Mouse (Mus musculus) ES-E14 (cell line): ENCODE measurements at regions not wholly inside any gene's neighbourhood (a gene's known extent, or its start where the extent isn't known, plus 50 kb on each side); places are given as distances from the start of the nearest gene placed in this dataset.

Experiments used
- DNase-seq: peaks from one replicate; pipeline ENCODE4 v3.0.0-alpha.2; 2013; ENCODE audit warnings: low read depth, low spot score
- H3K27ac ChIP-seq: 2 replicates; pipeline ENCODE4 v1.5.1; 2012; ENCODE audit warnings: low read depth, mild to moderate bottlenecking, low read length, moderate library complexity, mixed read lengths; ENCODE audit not compliant: poor library complexity, insufficient read depth, severe bottlenecking
- H3K36me3 ChIP-seq: 2 replicates; pipeline ENCODE4 v1.6.1; 2012; ENCODE audit warnings: mild to moderate bottlenecking, low read length, moderate library complexity, mixed read lengths; ENCODE audit not compliant: control insufficient read depth, poor library complexity, insufficient read depth, severe bottlenecking
- H3K4me1 ChIP-seq, 2 experiments: fragments of 150-350 bp in 1 of 2; sonication (generic) in 1 of 2; 2 replicates each; pipeline ENCODE4 v1.6.1; 2012; ENCODE audit warnings: low read length in 2 of 2, mild to moderate bottlenecking in 1 of 2, mixed read lengths in 1 of 2; ENCODE audit not compliant: control insufficient read depth in 2 of 2, insufficient read depth in 2 of 2, poor library complexity in 1 of 2
- H3K4me3 ChIP-seq, 2 experiments: fragments of 150-350 bp in 1 of 2; sonication (generic) in 1 of 2; 2 replicates each; pipeline ENCODE4 v1.5.1; 2012; ENCODE audit warnings: low read length in 2 of 2, low read depth in 1 of 2, mild to moderate bottlenecking in 1 of 2, mixed read lengths in 1 of 2; ENCODE audit not compliant: insufficient read depth in 1 of 2, poor library complexity in 1 of 2, severe bottlenecking in 1 of 2
- H3K9ac ChIP-seq: 2 replicates; pipeline ENCODE4 v1.6.1; 2012; ENCODE audit warnings: low read depth, mild to moderate bottlenecking, low read length, mixed read lengths; ENCODE audit not compliant: poor library complexity, insufficient read depth, severe bottlenecking
- H3K9me3 ChIP-seq: fragments of 150-350 bp; sonication (generic); 2 replicates; pipeline ENCODE4 v1.6.1; 2012; ENCODE audit warnings: low read depth, mild to moderate bottlenecking, low read length; ENCODE audit not compliant: control insufficient read depth, insufficient read depth
- CHD2 ChIP-seq: IDR thresholded peaks from 2 replicates; pipeline ENCODE4 v1.6.1; 2014; ENCODE audit warnings: mild to moderate bottlenecking, low read depth, low read length, inconsistent platforms
- HCFC1 ChIP-seq: IDR thresholded peaks from 2 replicates; pipeline ENCODE4 v1.6.1; 2012; ENCODE audit warnings: low read length, inconsistent platforms, borderline replicate concordance; ENCODE audit not compliant: insufficient read depth
- MAFK ChIP-seq: IDR thresholded peaks from 2 replicates; pipeline ENCODE4 v1.6.1; 2014; ENCODE audit warnings: mild to moderate bottlenecking, low read depth, low read length, inconsistent platforms; ENCODE audit not compliant: insufficient read depth
- ZC3H11A ChIP-seq: IDR thresholded peaks from 2 replicates; pipeline ENCODE4 v1.6.1; 2012; ENCODE audit warnings: low read depth, mild to moderate bottlenecking, inconsistent platforms, low read length, borderline replicate concordance
- ZNF384 ChIP-seq: IDR thresholded peaks from 2 replicates; pipeline ENCODE4 v1.6.1; 2012; ENCODE audit warnings: low read depth, low read length, inconsistent platforms
- in situ Hi-C, 2 experiments: fragments of 600-800 bp; cut with MboI; formaldehyde crosslinking; loops; one replicate each; pipeline ENCODE4 v1.15.1; 2025; ENCODE audit warnings: low sequenced_read_pairs in 2 of 2, inconsistent platforms in 1 of 2; ENCODE audit not compliant: unreplicated experiment in 2 of 2

DNA sequence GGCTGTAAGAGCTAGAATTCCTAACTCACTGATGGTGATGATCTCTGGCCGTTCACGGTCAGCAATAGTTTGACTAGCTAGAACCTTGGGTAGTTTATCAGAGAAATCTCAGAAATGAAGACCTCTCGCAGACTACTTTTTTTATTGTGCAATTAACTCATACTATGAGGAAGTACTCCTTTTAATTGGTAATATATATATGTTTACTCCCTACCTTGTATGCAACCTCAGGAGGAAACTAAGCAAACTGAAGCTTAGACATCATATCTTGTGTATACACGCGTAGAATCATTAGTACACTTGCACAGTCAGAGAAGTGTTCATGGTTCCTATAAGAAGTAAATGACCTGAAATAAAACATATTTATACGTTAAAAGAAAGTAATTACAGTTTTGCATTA lies 157.2 kb downstream of the Gm11146 start:
- TF ChIP-seq ZNF384 (no peak), MAFK (no peak), ZC3H11A (no peak)
- in situ Hi-C loops = no loop called here
- Histone ChIP-seq H3K27ac (no peak overlapping the region), H3K4me3 (no peak overlapping the region), H3K9ac (no peak overlapping the region), H3K36me3 (no peaks in the 10 kb centered on the region), H3K4me1 (no peaks in the 10 kb centered on the region), H3K9me3 (no peaks in the 10 kb centered on the region)
- no peak for DNase-seq

GRCm38 (mm10) chr16:77444006-77444405 lies 157.9 kb downstream of the Gm11146 start:
- no peaks in the 10 kb centered on the region for H3K4me1 ChIP-seq
- H3K27ac ChIP-seq = no peak overlapping the region
- TF ChIP-seq ZC3H11A (peak; percentile 68), ZNF384 (no peak)
- H3K9ac ChIP-seq = no peak overlapping the region
- in situ Hi-C loops = no loop called here
- no peak overlapping the region for H3K4me3 ChIP-seq
- no peaks in the 10 kb centered on the region for H3K36me3 ChIP-seq
- H3K9me3 ChIP-seq = no peaks in the 10 kb centered on the region
- peak; percentile 50 for DNase-seq

DNA sequence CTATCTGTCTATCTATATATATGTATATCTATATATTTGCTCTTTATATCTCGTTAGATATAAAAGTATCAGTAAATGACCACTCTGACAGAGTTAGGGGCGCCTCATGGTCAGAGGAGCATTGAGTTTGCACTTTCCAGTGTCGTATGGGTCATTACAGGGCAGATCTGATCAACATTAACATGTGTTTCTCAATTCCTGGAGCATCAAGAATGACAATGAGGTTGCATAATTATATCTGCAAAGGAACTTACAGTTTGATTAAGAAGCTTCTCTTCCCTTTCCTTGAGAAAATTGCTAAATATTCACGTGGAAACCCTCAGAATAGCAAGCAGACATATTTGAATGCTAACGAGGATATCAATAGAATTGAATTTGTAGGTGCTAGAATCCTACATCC lies 158.6 kb downstream of the Gm11146 start:
- H3K36me3 ChIP-seq = no peaks in the 10 kb centered on the region
- no peak overlapping the region for H3K4me3 ChIP-seq
- DNase-seq = no peak
- no peak overlapping the region for H3K27ac ChIP-seq
- TF ChIP-seq CHD2 = no peak
- TF ChIP-seq ZC3H11A = no peak
- TF ChIP-seq HCFC1 = no peak
- TF ChIP-seq MAFK = no peak
- TF ChIP-seq ZNF384 = no peak
- H3K9ac ChIP-seq = no peak overlapping the region
- in situ Hi-C loops = no loop called here
- no peaks in the 10 kb centered on the region for H3K9me3 ChIP-seq
- no peaks in the 10 kb centered on the region for H3K4me1 ChIP-seq

DNA sequence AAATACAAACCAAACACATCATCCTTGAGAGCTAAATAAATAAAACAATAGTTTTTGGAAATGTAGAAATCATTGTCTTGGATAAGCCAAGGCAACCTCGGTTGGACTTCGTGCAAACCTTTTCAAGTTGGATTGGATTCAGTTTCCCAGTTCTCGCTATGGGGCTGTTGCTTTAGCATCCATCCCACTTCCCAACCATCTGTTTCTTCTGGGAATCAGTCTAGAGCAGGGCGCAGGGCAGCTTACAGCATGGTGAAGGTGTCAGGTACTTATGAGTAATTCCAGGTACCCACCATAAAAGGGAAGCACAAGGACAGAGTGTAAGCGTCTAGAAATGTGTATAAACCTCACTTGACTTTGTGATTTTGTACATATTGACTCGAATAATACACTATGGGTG lies 159.0 kb downstream of the Gm11146 start:
- no peak for TF ChIP-seq ZC3H11A
- no peak for TF ChIP-seq HCFC1
- no peak for DNase-seq
- Histone ChIP-seq H3K9ac (no peak overlapping the region), H3K36me3 (no peaks in the 10 kb centered on the region), H3K9me3 (no peaks in the 10 kb centered on the region), H3K4me1 (no peaks in the 10 kb centered on the region), H3K4me3 (no peak overlapping the region), H3K27ac (no peak overlapping the region)
- in situ Hi-C loops = no loop called here

DNA sequence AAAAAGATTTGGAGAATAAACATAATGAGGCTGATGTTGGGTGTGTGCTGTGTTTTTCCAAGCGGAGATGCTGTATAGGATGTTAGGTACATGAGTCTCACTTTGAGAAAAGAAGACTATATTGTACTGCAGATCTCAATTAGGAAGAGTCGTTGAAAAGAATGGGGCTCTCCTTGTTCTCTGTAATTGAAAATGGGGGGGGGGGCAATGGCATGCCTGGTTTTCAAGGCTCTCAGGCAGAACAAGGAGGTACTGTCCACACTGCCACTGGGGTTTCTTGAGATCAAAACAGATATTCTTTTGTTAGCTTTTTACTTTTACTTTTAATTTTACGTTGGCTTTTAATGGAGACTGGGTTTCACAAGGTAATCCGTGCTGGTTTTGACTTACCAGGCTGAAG lies 170.5 kb downstream of the Gm11146 start:
- Histone ChIP-seq H3K36me3 (no peaks in the 10 kb centered on the region), H3K4me1 (no peaks in the 10 kb centered on the region), H3K9me3 (no peaks in the 10 kb centered on the region), H3K9ac (no peak overlapping the region), H3K4me3 (no peak overlapping the region), H3K27ac (no peak overlapping the region)
- in situ Hi-C loops = no loop called here
- TF ChIP-seq ZNF384 (no peak), ZC3H11A (no peak)
- no peak for DNase-seq
